Mouse (Mus musculus) mature B cell (primary cell): Measurements from ENCODE around the gene Baz2a.
"Not testable (repeated sequence)": the region's sequence is repeated elsewhere in the genome, so short reads cannot be mapped to it uniquely, and the experiment has no call there.

Source experiments
- in situ Hi-C: fragments of 300-500 bp; cut with MboI; formaldehyde crosslinking; loops from 2 replicates; pipeline ENCODE4 v1.14.3; 2019

Gene Baz2a

DNA sequence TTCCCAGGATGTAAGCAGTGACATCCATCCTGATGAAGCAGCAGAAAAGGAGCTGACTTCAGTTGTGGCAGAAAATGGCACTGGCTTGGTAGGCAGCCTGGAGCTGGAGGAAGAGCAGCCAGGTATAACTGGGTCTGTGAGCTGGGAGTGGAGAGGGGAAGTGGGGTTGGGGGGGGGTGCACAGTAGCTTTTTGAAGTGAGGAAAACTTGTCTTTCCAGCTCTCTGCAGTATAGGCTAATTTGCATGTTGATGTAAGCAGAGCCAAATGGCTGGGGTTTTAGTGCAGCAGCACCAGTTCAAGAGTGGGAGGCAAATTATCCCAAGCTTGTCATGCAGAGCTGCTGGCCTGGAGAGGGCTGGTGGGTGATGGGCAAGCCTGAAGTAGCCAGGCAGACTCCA lies 19.9 kb downstream of the Baz2a start:
- in situ Hi-C loops: no loop called here

DNA sequence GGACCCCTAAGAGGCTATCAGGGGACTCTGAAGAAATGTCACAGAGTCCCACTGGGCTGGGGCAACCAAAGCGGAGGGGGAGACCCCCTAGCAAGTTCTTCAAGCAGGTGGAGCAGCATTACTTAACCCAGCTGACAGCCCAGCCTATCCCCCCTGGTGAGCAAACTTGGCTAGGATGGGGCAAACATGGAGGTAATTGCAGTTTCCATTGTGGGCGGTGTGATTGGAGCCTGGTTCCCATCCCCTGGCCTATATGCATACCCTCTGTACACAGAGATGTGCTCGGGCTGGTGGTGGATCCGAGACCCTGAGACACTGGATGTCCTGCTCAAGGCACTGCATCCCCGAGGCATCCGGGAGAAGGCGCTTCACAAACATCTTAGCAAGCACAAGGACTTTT lies 32.5 kb downstream of the Baz2a start:
- in situ Hi-C loops: no loop called here

DNA sequence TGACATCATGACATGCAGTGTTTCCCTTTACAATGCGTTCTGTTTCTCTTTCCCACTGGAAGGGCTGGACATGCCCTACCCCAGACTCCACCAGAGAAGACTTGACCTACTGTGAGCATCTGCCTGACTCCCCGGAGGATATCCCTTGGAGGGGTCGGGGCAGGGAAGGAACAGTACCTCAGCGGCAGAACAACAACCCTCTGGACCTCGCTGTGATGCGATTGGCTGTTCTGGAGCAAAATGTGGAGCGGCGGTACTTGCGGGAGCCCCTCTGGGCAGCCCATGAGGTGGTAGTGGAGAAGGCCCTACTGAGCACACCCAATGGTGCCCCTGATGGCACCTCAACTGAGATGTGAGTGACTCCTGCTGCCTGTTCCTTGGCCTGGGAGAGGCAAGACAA lies 33.5 kb downstream of the Baz2a start:
- in situ Hi-C loops: no loop called here

DNA sequence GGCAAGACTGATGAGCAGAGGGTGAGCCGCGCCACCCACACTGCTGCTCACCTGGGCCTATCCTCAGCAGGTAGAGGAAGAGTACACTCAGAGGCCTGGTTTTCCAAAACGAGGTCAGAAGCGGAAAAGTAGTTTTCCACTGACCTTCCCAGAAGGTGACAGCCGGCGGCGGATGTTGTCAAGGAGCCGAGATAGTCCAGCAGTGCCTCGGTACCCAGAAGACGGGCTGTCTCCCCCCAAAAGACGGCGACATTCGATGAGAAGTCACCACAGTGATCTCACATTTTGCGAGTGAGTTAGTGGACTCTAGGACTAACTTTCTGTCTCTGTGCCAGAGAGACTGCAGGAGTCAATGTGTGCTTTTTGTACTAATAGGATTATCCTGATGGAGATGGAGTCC lies 34.6 kb downstream of the Baz2a start:
- in situ Hi-C loops: no loop called here

DNA sequence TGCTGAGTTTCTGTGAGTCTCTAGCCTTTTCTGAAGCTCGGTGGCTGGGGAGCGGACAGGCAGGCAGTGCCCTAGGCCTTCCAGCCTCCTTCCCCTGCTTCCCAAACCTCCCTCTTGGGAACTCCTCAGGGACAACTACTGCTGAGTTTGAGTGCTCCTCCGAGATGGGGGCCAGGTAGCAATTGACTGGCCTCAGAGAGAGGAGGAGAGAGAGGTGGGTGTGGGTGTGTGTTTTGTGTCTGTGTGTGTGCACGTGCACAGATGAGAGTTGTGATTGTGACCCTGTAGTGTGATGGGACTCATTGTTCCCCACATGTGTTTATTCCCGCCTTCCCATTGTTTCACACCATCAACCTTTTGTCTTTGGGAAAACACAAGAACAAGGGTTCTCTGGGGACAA lies 36.1 kb downstream of the Baz2a start:
- in situ Hi-C loops: no loop called here

GRCm38 (mm10) chr10:128128143-128128542 lies 36.8 kb downstream of the Baz2a start:
- in situ Hi-C loops: no loop called here

- in situ Hi-C loops: no loop called here
Observed at GRCm38 (mm10) chr10:128131297-128131696, 39.9 kb downstream of the Baz2a start.

DNA sequence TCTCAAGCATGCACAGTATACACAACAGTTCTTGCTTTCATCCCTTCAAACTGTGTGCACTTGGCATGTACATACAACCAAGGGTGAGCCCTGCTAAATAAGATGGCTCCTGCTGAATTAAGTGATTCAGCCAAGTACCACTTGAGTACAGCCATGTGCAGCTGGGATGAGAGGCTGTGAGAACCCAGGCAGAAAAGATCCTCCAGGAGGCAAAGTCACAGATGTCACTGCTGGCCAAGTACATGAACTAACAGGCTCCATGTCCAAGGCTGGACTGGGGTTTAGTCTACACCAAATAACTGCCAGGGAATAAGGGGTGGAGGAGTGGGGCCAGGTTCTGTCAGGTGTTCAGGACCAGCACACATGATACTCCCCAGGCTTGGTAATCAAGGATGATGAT lies 40.4 kb downstream of the Baz2a start:
- in situ Hi-C loops: no loop called here

GRCm38 (mm10) chr10:128133650-128134332 lies 42.4 kb downstream of the Baz2a start:
- in situ Hi-C loops: no loop called here

DNA sequence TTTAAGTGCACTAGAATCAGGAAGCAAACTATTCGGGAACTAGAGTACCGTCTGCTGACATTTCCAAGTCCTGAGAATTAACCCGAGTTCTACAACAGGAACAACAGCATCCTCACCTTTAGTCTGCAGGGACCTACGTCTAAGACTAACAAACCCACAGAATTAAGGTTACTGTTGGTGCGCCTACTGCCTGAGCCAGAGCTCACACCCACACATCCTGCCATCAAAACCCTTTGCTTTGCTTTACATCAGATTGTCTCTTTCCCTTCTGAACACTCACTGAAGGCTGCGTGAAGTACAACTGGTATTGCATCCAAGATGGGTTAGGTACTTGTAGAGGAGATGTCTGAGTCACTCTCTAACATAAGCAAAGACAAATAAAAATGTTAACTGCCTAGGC lies 44.0 kb downstream of the Baz2a start:
- in situ Hi-C loops: no loop called here

- in situ Hi-C loops: no loop called here
Observed at GRCm38 (mm10) chr10:128140236-128140952, 49.0 kb downstream of the Baz2a start.

GRCm38 (mm10) chr10:128142165-128142564 lies 50.8 kb downstream of the Baz2a start:
- in situ Hi-C loops: no loop called here

GRCm38 (mm10) chr10:128143659-128144058 lies 52.3 kb downstream of the Baz2a start:
- in situ Hi-C loops: no loop called here

DNA sequence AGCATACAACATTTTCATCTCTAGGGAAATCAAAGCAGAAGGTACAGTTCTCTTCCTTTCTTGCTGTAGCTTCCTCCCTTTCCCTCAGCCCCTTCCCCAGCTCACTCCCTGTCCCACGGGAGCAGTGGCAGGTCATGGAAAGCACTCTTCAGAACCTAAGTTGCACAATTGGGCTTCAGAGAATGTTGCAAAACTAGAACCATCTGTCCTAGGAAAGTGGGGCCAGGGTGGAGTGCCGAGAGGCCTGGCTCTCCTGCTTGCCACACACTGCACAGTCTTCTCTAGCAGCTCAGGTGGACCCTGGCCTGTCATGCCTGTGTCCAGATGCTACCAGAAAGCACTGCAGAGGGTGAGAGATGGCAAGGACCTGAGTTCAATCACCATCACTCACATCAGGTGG lies 53.6 kb downstream of the Baz2a start:
- in situ Hi-C loops: no loop called here

DNA sequence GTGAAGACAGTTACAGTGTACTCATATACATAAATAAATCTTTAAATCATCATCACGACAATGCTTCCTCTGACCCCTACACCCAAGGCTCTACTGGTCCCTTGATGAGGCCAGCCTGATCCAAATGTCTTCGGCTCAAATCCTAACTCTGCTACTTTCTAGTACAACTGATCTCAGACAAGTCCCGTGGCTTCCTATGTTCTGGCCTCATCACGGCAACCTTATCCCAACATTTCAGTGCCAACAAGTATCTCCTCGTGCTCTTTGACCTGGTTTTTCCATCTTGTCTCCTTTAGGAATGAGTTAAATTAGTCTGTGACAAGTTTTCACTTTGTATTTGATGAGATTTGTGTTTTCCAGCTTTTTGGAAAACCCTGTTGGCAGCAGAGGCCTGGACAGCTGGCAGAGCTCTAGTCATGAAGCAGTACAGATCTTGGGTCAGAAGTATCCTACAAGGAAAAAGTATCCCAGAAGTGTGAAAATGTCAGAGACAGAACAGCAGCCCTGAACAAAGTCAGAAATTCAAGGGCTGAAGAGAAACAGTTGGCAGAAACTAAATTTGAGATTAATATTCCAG lies 57.5 kb downstream of the Baz2a start:
- in situ Hi-C loops: no loop called here

GRCm38 (mm10) chr10:128149592-128149991 lies 58.2 kb downstream of the Baz2a start:
- in situ Hi-C loops: no loop called here

DNA sequence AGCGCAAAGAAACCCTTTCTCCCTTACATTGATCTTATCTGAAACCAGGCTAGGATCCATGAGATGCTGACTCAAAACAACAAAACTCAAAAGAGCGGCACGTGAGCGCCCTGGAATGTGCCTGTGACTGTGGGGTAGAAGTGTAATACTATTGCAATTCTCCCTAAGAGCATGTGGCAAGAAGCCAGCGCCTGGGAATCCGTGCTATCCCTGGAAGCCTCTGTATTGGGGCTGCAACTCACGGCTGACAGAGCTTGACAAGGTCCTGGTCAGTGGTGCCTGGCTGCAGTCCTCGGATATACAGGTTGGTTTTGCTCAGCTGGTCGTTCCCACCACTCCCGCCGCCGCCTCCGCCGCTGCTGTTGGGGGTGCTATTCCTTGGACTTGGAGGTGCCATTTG lies 59.6 kb downstream of the Baz2a start:
- in situ Hi-C loops: no loop called here

DNA sequence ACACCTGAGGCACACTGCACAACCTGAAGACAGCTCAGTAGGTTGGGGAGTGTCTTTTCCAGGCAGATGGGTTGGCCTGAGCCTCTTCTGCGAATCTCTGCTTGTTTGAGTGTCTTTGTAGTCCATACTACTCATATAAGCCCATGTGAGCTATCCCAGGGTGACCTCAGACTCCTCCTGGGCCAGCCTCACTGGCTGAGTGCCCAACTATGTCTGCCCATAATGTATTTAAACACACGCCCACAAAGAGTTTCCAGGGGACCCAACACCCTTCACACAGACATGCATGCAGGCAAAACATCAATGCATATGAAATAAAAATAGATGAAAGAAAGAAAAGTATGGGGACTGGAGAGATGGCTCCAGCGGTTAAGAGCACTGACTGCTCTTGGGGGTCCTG lies 62.6 kb downstream of the Baz2a start:
- in situ Hi-C loops: no loop called here

DNA sequence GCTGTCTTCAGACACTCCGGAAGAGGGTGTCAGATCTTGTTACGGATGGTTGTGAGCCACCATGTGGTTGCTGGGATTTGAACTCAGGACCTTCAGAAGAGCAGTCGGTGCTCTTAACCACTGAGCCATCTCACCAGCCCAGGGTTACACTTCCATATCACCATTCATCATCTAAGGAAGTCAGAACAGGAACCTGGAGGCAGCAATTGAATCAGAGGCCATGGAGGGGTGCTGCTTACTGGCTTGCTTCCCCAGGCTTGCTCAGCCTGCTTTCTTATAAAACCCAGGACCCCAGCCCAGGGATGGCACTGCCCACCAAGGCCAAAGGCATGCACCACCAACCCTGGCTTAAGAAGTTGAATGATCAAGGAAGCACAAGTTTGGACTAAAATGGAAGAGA lies 74.3 kb downstream of the Baz2a start:
- in situ Hi-C loops: not testable (repeated sequence)

DNA sequence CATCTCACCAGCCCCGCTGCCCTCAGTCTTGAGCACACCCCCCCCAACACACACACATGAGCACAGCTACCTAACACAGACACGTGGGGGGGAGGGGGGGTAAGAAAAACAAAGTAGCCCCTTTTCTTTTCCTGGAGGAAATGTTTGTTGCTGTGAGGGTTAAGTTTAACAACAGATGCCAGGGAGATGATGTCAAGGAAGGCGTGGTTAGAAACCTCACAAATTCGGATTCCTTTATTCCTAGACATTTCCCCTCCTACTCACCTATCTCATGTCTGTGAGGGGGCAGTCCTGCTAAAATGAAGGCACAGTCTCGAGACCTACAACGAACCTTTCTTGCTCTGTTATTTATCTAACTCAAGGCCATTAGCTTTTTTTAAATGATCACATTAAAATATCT lies 75.7 kb downstream of the Baz2a start:
- in situ Hi-C loops: no loop called here

DNA sequence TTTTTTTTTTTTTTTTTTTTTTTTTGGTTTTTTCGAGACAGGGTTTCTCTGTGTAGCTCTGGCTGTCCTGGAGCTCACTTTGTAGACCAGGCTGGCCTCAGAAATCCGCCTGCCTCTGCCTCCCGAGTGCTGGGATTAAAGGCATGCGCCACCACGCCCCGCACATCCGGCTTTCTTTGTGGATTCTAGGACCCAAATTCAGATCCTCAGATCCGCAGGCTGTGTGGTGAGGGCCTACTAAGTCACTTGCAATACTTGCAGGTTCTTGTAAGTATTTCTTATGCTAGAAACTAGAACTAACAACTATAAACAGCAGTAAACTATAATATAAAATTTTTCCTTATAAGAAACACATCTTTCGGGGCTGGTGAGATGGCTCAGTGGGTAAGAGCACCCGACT lies 80.0 kb downstream of the Baz2a start:
- in situ Hi-C loops: not testable (repeated sequence)

DNA sequence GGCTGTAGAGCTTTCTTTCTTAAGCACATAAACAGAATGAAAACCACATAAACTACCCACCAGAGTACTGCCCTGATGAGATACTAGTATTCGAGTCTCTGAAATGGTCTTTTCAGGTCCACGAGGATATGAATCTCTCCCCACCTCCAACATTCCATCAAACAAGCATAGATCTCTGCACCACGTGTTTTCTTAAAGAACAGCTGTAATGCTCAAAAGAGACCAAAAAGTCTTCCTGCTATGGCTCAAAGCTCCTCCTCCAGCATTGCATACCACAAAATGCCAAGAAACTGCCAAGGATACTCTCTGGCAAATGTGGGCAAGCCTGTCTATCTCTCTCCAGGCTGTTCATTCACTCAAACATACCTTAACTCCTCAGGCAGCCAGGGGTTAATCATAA lies 83.9 kb downstream of the Baz2a start:
- in situ Hi-C loops: no loop called here

DNA sequence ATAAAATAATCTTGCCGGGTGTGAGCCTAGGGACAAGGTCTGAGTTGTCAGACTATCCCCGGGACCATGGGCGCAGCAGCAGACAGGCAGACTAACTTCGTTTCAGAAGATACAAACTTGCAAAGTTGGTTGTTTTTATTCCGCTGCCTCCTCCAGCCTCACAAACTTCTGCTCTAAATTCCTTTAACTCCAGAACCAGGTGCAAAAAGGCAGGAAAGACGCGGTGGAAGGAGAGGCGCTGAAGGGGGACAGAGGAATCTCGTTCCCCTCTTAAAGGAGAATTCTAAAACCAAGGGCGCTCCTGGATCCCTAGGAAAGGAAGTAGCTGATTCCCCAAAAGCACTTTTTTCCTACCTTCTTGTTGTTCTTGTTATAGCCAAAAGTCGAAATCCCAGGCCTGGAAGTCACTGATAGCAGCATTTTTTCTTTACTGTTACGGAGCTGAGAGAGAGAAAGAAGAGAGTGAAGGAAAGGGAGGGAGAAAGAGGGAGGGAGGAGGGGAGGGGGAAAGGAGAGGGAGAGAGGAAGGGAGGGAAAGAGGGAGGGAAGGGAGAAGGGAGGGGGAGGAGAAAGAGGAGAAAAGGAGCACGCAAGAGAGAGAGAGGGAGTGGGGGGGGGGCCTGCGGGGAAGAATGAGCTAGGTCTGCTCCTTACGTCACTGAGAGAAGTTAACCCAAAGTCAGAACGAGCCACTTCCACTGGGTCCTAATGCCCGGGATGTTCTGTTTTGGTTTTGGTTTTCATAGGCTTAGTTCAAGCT lies 84.8 kb downstream of the Baz2a start:
- in situ Hi-C loops: no loop called here
